Mouse (Mus musculus) fat pad, adult 2 months (tissue): ENCODE data around the gene Mief2.
A peak's percentile ranks its signal among the peaks of the same experiment; 100 is the strongest.

ENCODE experiments used
- DNase-seq: peaks from one replicate; pipeline ENCODE4 v3.0.0-alpha.2; 2011; ENCODE audit warnings: low read depth, low spot score; ENCODE audit errors: extremely low read depth

Gene Mief2

DNA sequence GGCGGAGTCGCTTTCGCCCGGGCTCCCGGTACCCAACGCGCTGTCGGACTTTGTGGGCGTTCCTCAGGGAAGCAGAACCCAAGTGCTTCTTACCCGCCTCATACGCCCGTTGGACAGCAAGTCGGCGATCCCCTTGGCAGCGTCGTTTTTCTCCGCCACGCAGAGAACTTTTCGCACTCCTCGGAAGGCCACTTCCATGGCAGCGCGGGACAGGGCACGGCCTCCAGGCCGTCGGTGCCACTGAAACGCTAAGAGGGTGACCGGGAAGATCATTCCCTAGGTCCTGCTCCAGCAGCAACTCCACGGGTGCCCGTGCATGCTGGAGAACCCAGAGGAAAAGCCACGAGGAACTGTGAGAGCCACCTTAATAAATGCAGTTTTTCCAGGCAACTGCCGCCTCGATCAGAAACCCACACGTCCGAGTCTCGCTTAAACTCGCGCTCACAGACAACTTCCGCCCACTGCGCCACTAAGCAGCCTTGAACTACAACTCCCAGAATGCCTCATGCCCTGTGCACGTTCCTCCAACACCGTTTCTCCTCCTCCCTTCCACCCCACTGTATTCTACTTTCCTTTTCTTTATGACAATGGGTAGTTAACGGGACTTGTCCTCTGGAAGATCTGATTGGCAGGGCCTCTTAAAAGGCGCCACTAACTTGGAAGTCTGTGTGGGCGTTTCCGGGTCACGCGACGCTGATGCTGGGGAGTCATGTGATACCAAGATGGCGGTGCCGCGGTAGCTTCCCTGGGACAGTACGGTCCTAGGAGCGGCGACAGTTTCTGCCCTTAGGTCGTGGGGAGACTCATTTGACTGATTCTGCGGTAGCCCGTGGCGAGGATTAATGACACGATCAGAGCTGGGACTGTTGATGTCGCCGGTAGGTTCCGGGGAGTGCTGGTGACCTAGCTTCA is 48.9 kb downstream of the Mief2 start, which contains the start of the genes Top3a and Smcr8:
Gene Top3a (minus strand): TSS at position 537 of the 912 bp plus-strand sequence.
Gene Smcr8 (plus strand): TSS at position 696 of the 912 bp plus-strand sequence.
- DNase-seq, result peak; percentile 83

DNA sequence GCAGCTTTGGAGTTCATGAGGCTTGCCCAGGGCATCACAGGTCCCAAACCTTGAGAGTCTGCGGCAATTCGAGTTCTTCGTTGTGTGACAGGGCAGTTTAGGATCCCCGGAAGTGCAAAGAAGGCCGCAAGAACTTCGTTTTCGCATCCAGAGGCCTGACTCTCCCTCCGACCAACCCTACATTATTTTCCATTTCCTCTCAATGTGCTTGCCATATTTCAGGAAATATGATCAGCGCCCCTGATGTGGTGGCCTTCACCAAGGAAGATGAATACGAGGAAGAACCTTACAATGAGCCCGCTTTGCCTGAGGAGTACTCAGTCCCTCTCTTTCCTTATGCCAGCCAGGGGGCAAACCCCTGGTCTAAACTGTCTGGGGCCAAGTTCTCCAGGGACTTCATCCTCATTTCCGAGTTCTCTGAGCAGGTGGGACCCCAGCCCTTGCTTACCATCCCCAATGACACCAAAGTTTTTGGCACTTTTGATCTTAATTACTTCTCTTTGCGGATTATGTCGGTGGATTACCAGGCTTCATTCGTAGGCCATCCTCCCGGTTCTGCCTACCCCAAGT is 49.7 kb downstream of the Mief2 start:
- DNase-seq, result no peak

- DNase-seq, result no peak
These were observed 51.5 kb downstream of the Mief2 start for GRCm38 (mm10) chr11:60779673-60780189.
